Mouse (Mus musculus) effector memory CD4-positive, alpha-beta T cell, adult 7 months (primary cell): ENCODE measurements around the gene Lrrc10. TPM values are rescaled to one million over a fixed set of nuclear protein-coding genes. Genes with fewer than 3 reads are reported as not detected.

Experiments
- polyA plus RNA-seq: library from polyadenylated mRNA; unstranded; fragments of 100-300 nt; shearing (Covaris generic); gene quantifications from one replicate; pipeline ENCODE4 v1.2.1, GENCODE M21; 2017

Lrrc10 gene
- polyA plus RNA-seq = not detected

GRCm38 (mm10) chr10:117045175-117046056 lies at the start of gene Lrrc10:
Gene Lrrc10 (plus strand): TSS chr10:117045341.

GRCm38 (mm10) chr10:117063254-117064021 lies 18.3 kb downstream of the Lrrc10 start, which contains the start of gene Cct2:
Gene Cct2 (minus strand): TSS chr10:117063814.

Other genes starting within 250 kb of the Lrrc10 start
- not detected for gene Myrfl, start 148.4 kb upstream of the Lrrc10 start, polyA plus RNA-seq
- 30.0 TPM for gene Rab3ip, start 94.6 kb upstream of the Lrrc10 start, polyA plus RNA-seq
- gene Gm10271, start 72.7 kb upstream of the Lrrc10 start, polyA plus RNA-seq = not detected
- not detected for gene Best3, start 59.0 kb upstream of the Lrrc10 start, polyA plus RNA-seq
- 170 TPM for gene Cct2, start 18.5 kb downstream of the Lrrc10 start, polyA plus RNA-seq
- 16.9 TPM for gene Frs2, start 103.2 kb downstream of the Lrrc10 start, polyA plus RNA-seq
- gene Yeats4, start 179.2 kb downstream of the Lrrc10 start, polyA plus RNA-seq = 60.9 TPM
- gene 9530003J23Rik, start 193.4 kb downstream of the Lrrc10 start, polyA plus RNA-seq = 0.30 TPM
- 0.39 TPM for gene Lyz2, start 237.0 kb downstream of the Lrrc10 start, polyA plus RNA-seq
- not detected for gene Lyz1, start 247.5 kb downstream of the Lrrc10 start, polyA plus RNA-seq